Mouse (Mus musculus) urinary bladder, postnatal 4 days (tissue): Measurements from ENCODE around the gene Ppfia1.

Experiments
- DNase-seq, 2 experiments: peaks; one replicate each; pipeline ENCODE4 v3.0.0; 2021 to 2022; ENCODE audit warnings: low spot score in 2 of 2

Gene Ppfia1

DNA sequence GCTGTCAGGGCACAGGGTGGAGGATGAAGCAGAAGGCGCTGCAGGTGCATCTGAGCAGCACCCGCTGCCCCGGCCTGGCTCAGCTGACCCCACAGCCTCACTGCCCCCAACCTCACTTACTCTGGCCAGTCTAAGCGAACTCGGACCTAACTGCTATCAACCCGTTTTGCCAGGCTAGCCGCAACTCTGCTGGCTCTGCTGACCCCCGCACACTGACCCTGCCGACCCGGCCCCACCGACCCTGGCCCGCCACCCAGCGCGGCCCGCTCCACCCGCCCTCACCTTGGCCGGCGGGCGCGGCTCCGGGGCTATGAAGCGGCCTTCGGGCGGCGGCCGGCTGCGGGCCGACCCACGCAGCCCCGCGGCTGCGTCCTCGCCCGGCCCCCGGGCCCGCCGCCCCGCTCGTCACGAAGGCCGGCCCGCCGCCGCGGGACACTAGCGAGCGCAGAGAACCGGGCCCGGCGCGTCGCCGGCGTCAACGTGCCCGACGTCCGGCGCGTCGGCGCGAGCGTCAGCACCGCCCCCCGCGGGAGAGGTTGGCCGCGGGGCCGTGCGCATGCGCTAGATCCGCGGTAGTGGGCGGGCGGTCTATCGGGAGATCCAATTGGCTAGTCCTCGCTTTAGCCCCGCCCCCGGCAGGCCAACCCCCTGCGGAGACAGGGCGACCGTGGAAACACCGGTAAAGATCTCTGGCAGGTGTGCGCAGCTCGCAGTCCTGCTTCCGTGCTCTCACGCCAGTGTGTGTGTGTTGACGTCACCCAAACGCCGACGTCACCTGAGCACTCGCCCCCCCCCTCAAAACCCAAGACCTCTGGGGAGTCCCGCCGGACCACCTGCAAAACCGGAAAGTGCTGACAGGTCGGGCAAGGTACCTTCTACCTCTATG is at the start of gene Ppfia1:
Gene Ppfia1, minus strand, starts transcription at position 493 of the 886 bp plus-strand sequence.
- DNase-seq = peak; percentile 96 to 98

DNA sequence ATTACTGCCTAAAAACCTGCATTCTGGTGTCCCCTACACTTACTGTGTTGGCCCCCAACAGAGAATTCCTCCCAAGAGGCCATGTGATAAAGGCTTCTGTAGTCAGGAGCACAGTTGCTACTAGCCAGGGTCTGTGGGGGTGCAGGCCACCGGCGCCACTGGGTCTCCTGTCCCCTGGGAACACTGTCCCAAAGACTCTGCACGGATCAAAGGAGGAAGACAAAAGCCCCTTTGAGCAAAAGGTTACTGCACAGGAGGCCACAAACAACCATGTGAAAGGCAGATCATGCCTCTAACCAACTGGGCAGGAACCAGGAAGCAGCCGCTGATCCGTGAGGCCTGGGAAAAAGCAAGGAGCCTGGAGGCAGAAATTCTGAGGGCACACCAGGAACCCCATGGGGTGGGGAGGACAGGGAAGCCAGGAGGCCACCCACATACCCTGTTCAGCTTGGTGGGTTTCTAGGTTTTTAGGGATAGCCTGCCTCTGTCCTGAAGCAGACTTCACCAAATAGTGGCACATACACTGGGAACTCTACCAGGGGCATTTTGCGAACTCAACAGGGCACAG is 46.9 kb upstream of the Ppfia1 start:
- no peak for DNase-seq

DNA sequence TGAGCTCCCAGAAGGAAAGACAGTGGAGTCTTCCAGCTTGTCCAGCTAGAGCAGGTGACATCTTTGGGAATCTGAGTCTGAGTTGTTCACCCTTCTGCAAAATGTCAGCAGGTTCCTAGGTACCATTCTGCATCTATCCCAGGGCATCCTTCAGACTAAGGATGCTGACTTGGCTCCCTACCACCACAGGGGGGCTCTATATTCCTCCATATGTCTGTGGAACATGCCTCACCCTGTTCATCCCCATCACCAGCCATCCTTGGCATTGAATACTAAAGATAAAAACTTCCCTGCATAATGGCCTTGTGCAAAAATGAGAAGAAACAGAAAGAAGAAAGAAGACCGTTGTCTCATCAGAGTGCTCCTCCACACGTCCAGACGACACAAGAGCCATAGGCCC is 36.0 kb upstream of the Ppfia1 start:
- DNase-seq = no peak

DNA sequence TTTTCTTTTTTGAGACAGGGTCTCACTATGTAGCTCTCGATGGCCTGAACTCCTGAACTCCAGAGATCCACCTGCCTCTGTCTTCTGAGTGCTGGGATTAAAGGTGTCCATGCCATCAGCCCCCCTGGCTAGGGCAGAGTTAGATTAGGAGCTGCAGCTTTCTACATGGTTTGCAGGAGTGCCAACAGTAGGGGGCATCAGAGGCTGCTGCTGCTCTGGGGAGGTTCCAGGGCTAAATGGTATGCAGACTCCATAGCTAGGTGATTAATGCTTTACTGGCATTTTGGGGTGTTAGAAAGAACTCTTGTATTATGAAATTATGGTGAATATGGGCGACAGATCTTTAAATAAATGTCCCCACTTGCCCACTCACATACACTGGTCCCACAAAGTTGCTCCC is 33.8 kb upstream of the Ppfia1 start:
- no peak for DNase-seq

DNA sequence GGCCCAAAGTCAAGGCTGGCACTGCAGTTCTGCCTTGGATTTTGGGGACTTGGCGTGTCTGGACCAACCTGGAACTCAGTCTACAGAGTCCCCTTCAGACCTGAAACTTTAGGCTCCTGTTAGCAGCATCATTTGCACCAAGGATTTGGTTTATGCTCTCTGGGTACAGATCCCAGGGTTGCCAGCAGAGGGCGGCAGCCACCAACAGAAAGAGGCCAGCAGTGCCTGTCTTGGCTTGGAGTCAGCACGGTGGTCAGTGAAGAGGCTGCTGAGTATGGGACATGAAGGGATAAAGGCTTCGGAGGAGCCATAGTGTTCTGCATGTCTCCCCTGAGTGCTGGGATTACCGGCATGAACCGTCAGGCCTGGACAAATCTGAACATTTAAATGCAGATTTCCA is 32.1 kb upstream of the Ppfia1 start:
- DNase-seq = peak; percentile 63 to 80

DNA sequence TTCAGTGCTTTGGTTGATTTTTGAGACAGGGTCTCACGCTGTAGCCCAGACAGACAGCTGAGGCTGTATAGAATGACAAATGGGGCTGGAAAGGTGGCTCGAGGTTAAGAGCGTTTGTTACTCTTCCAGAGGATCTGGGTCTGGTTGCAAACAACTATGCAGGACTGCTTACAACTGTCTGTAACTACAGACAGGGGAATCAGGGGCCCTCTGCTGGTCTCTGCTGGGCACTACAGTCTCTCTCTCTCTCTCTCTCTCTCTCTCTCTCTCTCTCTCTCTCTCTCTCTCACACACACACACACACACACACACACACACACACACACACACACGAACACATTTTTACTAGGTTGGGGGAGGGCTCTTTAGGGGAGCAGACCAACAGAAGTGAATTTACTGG is 30.1 kb upstream of the Ppfia1 start:
- no peak for DNase-seq

DNA sequence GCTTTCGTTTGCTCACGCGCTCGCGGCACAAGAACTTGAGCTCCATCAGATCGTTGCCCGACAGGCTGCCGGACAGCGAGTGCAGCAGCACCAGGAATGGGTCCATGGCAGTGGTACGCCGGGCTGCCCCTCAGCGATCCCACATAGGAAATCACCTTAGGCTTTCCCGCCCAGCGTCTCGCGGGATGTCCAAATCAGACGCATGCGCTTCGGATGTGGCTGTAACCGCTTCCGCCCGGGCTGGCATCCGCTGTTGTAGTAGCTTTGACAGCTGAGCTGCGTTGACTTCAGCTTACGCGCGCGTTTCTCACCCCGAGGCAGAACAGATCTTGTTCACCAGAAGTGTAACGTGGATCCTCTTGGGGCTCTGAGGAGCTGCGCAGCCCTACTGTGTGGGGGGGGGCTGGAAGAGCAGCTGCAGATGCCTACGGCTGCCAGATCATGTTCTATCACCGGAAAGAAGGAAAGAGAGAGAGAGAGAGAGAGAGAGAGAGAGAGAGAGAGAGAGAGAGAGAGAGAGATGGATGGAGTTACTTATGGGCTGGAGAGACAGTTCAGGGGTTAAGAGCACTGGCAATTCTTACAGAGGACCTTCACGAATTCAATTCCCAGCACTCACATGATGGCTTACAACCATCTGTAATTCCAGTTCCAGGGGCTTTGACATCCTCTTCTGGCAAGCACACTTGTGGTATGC is 28.9 kb upstream of the Ppfia1 start, which contains the start of gene Fadd:
Gene Fadd, minus strand, starts transcription at position 180 of the 697 bp plus-strand sequence.
- DNase-seq = peak; percentile 92 to 95

DNA sequence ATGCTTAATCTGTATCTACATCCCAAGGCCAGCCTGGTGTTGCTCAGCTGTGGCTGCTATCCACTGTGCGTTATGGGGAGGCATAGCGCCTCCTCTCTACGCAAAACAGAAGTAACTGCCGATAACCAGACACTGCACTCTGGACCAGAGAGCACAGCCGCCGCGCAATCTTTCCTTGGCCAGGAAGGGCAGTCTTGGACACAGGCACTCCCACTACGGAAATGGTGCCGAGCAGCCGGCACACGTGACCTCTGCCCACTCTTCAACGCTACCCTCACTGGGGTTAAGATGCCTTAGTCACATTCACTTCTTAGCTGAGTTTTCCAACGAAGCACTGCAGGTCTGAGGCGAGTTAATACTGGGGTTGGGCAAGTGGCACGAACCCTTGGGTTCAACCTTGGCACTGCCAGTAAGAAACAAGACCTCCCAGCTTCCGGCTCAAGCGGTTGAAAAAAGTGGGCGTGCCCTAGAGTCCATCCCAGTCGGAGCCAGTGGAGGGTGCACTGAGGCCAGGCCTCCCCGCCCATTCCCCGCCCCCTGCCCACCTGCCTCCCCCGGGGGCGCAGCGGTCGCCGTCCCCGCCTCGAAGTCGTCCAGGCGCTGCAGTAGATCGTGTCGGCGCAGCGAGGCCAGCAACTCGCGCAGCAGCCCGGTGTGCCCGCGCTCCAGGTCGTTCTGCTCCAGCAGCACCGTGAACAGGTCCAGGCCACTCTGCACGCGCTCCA is 28.2 kb upstream of the Ppfia1 start:
- peak; percentile 80 to 86 for DNase-seq

DNA sequence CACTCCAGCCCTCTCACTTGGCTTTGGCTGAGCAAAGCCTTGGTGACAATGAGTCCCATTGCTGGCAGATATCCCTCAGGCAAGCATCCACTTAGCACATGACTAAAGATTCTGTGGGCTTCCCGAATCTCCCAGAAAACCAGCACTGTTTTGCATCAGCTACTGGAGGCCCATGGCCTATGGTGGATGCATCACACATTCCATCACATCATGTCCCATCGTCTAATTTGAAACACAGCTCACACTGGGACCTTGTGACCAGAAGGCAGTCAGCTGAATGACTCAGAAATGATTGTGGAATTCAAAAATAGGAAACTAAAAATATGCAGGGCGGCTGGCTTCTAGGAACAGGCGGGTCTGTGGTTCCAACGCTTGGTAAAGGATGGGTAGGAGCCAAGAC is 24.3 kb upstream of the Ppfia1 start:
- no peak for DNase-seq

DNA sequence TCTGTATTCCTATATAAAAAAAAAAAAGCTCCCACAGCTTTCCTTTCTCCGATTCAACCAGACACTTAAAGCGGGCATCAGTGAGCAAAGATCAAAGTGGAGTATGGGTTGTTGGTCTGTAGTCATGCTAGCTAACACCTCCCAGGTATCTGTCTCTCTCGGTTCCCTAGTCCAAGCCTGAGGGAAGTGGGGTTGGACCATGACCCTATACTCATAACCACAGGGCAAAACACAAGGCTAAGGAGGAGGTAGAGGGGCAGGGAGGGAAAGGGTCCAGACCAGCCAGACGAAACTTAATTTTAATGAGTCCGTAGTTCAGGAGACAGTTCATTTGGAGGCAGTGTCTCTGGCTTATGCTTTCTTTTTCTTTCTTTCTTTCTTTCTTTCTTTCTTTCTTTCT is 18.7 kb upstream of the Ppfia1 start:
- DNase-seq = no peak

DNA sequence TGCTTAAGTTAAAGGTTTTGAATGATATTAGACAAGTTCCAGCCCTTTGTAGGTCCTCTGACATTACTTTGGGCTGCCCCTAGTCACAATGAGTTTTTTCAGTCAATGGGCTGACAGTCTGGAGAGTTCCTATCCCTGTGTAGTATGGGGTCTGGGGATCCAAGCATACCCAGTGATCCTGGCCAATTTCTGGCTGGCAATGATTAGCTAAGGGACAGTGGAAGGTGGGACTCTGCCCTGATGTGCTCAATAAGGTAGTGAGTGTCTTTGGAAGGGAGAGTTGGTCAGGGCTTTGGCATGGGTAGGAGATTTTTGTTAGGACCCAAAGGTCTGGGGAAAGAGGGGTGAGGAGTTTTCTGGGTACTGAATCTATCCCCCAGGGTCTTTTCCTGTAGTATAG is 18.1 kb upstream of the Ppfia1 start:
- DNase-seq = no peak

DNA sequence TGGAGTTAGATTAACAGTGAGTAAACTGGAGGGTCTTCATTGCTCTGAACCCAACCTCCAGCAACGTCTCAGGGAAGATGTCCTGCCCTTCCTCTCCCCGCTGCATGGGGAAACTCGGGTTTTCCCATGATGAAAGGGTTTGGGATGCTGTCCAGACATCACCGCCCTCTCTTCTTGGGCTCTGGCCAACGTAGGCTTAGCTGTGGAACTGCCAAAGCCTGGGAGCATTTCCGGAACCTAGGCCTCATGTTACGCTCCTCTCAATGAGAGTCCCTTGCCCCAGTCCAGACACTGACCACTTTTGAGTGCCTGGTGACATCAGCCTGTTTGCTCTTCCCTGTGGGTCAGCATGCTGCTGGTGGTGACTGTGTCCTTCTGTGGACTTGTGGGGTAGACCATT is 15.9 kb upstream of the Ppfia1 start:
- peak in 1 of 2 experiments; percentile 40 for DNase-seq

DNA sequence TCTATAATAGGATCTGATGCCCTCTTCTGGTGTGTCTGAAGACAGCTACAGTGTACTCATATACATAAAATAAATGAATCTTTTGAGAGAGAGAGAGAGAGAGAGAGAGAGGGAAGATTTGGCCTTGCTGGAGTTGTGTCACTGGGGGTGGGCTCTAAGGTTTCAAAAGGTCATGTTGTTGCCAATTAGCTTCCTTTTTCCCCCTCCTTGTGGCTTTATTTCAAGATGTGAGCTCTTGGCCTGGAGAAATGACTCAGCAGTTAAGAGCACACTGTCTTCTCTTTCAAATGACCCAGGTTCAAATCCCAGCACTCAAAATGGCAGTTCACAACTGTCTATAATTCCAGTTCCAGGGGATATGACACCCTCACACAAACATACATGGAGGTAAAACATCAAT is 14.6 kb upstream of the Ppfia1 start:
- no peak for DNase-seq

DNA sequence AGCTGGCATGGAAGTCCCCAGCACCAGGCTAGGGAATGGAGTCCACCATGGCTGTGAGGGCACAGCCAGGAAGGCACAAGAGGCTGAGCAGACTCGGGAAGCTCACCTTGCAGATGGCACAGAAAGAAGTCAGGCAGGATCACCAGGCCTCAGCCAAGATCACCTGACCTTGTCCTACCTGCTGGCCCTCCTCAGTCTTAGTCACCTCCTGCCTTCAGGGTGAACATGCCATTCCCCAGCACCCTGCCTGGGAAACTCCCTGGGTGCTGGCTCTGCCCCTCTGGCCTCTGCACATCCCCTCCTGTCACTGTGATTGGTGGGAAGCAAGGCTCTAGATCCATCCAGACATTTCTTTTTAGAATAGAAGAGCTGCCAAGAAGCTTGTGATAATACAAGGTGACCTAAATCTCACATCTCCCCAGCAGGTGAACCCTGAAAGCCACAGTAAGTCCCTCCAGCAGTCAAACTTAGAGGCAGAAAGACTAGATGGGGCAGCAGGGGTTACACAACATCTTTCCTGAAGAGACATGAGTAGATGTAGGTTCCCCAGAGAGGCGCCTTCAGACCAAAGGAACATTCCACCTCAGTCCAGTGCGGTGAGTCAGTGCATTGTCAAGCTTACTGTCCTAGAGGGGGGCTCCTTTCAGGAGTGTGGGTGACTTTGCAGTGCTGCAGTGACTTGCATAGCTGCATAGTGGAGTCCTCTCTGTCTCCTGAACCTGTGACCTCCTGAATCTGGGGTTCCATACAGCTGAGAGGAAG is 13.6 kb upstream of the Ppfia1 start:
- no peak for DNase-seq

DNA sequence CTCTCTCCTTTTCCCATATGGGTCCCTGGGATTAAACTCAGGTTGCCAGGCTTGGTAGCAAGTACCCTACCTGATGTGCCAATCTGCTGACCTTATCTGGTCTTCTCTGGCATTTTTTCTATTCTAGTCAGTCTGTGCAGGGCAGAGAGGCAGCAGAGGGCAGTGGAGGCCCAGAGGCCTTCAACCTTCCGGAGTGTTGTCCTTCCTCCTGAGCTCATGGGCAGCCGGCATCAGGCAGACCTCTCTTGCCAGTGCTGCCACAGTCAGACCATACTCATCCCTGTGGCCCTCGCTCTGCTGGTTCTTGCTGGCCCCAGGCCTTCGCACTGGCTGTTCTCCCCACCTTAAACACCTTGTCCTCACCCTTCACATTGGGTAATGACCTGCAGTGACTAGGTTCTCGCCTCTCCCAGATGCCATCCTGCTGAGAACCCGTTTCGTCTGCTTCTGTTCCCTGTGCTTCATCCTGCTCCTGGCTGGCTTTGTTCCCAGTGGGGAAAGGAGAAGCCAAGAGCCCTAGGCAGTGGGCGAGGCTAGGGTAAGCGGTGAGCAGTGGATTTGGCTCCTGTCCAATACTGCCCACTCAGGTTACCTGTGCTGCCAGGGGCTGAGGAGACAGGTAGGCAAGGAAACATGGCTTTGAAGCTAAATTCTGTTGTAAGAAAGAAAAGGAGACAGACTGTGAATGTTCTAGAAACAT is 10.1 kb upstream of the Ppfia1 start:
- no peak for DNase-seq

DNA sequence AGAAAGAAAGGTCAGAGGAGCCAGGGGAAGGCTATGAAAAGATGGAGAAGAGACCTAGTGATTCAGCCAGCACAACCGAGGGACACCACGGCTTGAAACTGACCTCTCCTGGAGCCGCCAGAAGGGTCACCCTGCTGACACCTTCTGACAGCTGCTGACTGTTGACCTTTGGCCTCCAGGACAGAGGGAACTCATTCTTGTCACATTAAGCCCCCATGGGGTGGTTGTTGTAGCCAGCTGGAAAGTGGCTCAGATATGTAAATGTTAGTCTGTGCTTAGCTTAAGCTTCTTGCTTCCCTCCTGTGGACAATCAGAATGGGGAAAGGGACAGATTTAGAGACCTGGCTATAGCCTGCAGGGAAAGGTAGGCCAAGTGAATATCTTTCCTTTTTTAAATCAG is 8.5 kb upstream of the Ppfia1 start:
- DNase-seq = no peak

DNA sequence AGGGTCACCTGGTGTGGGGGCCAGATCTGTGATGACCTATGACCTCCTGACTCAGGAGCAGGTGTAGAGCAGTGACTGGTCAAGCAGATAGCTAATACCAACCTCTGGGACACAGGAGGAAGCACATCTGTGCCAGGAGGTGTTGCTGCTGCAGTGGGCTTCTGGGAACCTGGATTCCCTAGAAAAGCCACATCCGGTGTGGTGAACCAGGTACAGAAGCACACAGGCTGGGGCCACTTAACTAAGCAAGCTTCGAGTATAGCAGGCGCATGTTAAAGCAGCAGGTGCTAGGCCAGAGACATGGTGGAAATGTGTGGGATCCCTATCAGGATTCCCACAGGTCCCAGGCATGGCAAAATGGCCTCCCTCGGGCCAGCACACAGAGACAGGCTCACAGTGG is 7.1 kb upstream of the Ppfia1 start:
- DNase-seq = no peak

DNA sequence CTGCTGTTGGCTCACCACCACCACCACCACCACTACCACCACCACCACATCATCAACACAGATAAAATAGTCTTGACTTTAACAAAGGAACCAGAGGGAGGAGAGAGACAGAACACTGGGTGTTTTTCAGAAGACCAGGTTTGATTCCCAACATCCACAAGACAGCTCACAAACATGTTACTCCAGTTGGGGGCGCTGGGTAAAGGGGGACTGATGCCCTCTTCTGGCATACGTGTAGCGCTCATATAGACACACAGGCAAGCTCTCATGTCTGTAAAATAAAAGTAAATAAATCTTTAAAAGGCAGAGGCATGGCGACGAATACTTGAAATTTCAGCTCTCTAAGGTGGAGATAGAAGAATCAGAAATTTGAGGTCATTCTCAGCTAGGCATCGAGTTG is 5.0 kb upstream of the Ppfia1 start:
- DNase-seq = no peak

DNA sequence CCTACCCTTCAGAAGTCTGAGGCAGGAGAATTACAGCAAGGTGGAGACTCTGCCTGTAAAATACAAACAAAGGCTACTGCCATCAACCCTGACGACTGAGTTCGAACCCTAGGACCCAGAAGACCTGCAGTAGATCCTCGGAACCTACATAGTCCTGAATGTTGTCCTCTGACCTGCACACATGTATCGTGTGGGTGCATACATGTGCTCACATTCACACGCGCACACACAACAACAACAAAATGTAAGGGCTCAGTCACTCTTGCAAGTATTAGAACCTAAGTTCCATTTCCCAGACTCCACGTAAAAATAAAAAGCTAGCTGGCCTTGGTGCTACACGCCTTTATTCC is 569 bp upstream of the Ppfia1 start:
- DNase-seq = no peak

DNA sequence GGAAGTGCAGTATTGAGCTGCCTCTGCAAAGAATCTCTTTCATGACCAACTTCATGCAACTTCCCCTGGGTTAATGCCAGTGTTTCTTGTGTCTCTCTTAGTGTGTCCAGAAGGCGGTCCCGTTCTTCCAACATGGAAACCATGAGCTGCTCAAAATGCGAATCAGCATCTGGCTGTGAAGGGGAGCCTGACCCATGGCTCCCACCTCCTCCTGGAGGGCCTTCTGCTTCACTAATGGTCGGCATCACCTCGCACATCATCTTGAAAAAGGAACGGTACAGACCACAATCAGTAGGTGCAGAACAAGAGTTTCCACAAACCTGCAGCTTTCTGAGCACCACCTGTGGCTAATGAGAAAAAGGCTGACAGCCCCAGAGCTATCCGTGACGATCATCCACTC is 1.3 kb downstream of the Ppfia1 start:
- DNase-seq = no peak

DNA sequence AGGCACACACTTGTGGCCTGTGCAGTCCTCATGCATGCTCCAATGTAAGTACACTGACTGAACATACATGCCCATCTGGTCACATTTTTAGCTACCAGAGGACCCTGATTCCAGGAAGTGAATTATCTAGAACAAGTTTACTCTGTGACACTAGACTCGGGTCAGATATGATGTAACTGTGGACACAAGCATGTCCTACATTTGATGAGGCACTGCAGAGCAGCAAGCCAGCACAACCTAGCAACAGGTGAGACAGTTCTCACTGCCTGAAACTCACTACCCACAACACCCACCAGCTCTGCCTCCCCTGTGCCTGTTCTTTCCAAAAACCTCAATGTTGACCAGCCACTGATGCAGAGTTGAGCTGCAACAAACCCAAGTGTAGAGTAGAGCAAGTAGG is 2.7 kb downstream of the Ppfia1 start:
- no peak for DNase-seq
